Mouse (Mus musculus): ENCODE results near the gene Mlh3. TPM values are rescaled to one million over a fixed set of nuclear protein-coding genes. Genes with fewer than 3 reads are reported as not detected.
A peak's percentile ranks its signal among the peaks of the same experiment; 100 is the strongest.

The Mlh3 gene
- polyA plus RNA-seq, 1 experiment from 2014 or later = 9.5 TPM

- H3K4me2 ChIP-seq = no peak overlapping the region
- no peak overlapping the region for H3K9ac ChIP-seq
- no peak overlapping the region for H3K27ac ChIP-seq
- WGBS = 33% methylated on average over 7 of the region's 7 CpGs
- no peaks in the 10 kb centered on the region for H3K4me1 ChIP-seq
- no peaks in the 10 kb centered on the region for H3K27me3 ChIP-seq (replicated peaks)
- H3K4me3 ChIP-seq = no peak overlapping the region
- no peak for ATAC-seq (replicated peaks)
- H3K36me3 ChIP-seq (replicated peaks) = no peaks in the 10 kb centered on the region
- H3K9me3 ChIP-seq = no peaks in the 10 kb centered on the region
Measured at GRCm38 (mm10) chr12:85208687-85209199, 61.7 kb downstream of the Mlh3 start.

- no peak overlapping the region for H3K27ac ChIP-seq
- no peaks in the 10 kb centered on the region for H3K9me3 ChIP-seq
- ATAC-seq (replicated peaks) = no peak
- H3K4me1 ChIP-seq = peaks cover 18% of the 10 kb centered on the region
- H3K9ac ChIP-seq = no peak overlapping the region
- WGBS = 86% methylated on average over 10 of the region's 10 CpGs
- no peaks in the 10 kb centered on the region for H3K36me3 ChIP-seq (replicated peaks)
- no peak overlapping the region for H3K4me3 ChIP-seq
- no peak overlapping the region for H3K4me2 ChIP-seq
- no peaks in the 10 kb centered on the region for H3K27me3 ChIP-seq (replicated peaks)
Measured at GRCm38 (mm10) chr12:85205425-85205824, 65.0 kb downstream of the Mlh3 start.

GRCm38 (mm10) chr12:85204105-85204504 is 66.3 kb downstream of the Mlh3 start:
- Histone ChIP-seq H3K9ac (no peak overlapping the region), H3K4me2 (no peak overlapping the region), H3K27ac (no peak overlapping the region), H3K27me3 (replicated peaks) (no peaks in the 10 kb centered on the region), H3K36me3 (replicated peaks) (no peaks in the 10 kb centered on the region), H3K9me3 (no peaks in the 10 kb centered on the region), H3K4me3 (no peak overlapping the region), H3K4me1 (peaks cover 18% of the 10 kb centered on the region)
- 54% methylated on average over 8 of the region's 8 CpGs for WGBS
- no peak for ATAC-seq (replicated peaks)

GRCm38 (mm10) chr12:85203699-85204098 is 66.7 kb downstream of the Mlh3 start:
- no peak overlapping the region for H3K4me2 ChIP-seq
- WGBS = 83% methylated on average over 5 of the region's 5 CpGs
- H3K4me1 ChIP-seq = peaks cover 18% of the 10 kb centered on the region
- no peak for ATAC-seq (replicated peaks)
- H3K27ac ChIP-seq = no peak overlapping the region
- H3K27me3 ChIP-seq (replicated peaks) = no peaks in the 10 kb centered on the region
- no peak overlapping the region for H3K4me3 ChIP-seq
- no peak overlapping the region for H3K9ac ChIP-seq
- H3K36me3 ChIP-seq (replicated peaks) = no peaks in the 10 kb centered on the region
- no peaks in the 10 kb centered on the region for H3K9me3 ChIP-seq

GRCm38 (mm10) chr12:85202191-85202590 is 68.2 kb downstream of the Mlh3 start:
- 0 out of 2 replicates have a peak overlapping the region, but pooled peaks have one; percentile 62 for H3K27ac ChIP-seq
- ATAC-seq (replicated peaks) = no peak
- peaks cover 18% of the 10 kb centered on the region for H3K4me1 ChIP-seq
- H3K36me3 ChIP-seq (replicated peaks) = no peaks in the 10 kb centered on the region
- H3K27me3 ChIP-seq (replicated peaks) = no peaks in the 10 kb centered on the region
- H3K9ac ChIP-seq = no peak overlapping the region
- H3K9me3 ChIP-seq = no peaks in the 10 kb centered on the region
- no peak overlapping the region for H3K4me3 ChIP-seq
- H3K4me2 ChIP-seq = no peak overlapping the region
- WGBS = 90% methylated on average over 7 of the region's 7 CpGs

- Histone ChIP-seq H3K9me3 (no peaks in the 10 kb centered on the region), H3K4me1 (peaks cover 18% of the 10 kb centered on the region), H3K27me3 (replicated peaks) (no peaks in the 10 kb centered on the region), H3K4me3 (no peak overlapping the region), H3K27ac (peak overlapping the region; percentile 62), H3K9ac (no peak overlapping the region), H3K4me2 (no peak overlapping the region), H3K36me3 (replicated peaks) (no peaks in the 10 kb centered on the region)
- no peak for ATAC-seq (replicated peaks)
- WGBS = 64% methylated on average over 2 of the region's 2 CpGs
Measured at GRCm38 (mm10) chr12:85201830-85202147, 68.6 kb downstream of the Mlh3 start.

GRCm38 (mm10) chr12:85200929-85201829 is 69.2 kb downstream of the Mlh3 start:
- no peaks in the 10 kb centered on the region for H3K9me3 ChIP-seq
- no peak overlapping the region for H3K9ac ChIP-seq
- H3K27me3 ChIP-seq (replicated peaks) = no peaks in the 10 kb centered on the region
- no peaks in the 10 kb centered on the region for H3K36me3 ChIP-seq (replicated peaks)
- no peak overlapping the region for H3K4me3 ChIP-seq
- H3K4me2 ChIP-seq = peak overlapping the region; percentile 15; the same call in 1 of the 2 replicates
- H3K27ac ChIP-seq = peak overlapping the region; percentile 62
- peaks cover 18% of the 10 kb centered on the region for H3K4me1 ChIP-seq
- WGBS = 13% methylated on average over 24 of the region's 24 CpGs
- ATAC-seq (replicated peaks) = peak; percentile 69

GRCm38 (mm10) chr12:85199954-85200353 is 70.4 kb downstream of the Mlh3 start:
- ATAC-seq (replicated peaks) = no peak
- H3K9ac ChIP-seq = no peak overlapping the region
- 95% methylated on average over 1 of the region's 1 CpGs for WGBS
- no peak overlapping the region for H3K4me3 ChIP-seq
- H3K9me3 ChIP-seq = no peaks in the 10 kb centered on the region
- H3K4me2 ChIP-seq = no peak overlapping the region
- peaks cover 18% of the 10 kb centered on the region for H3K4me1 ChIP-seq
- no peaks in the 10 kb centered on the region for H3K36me3 ChIP-seq (replicated peaks)
- no peak overlapping the region for H3K27ac ChIP-seq
- H3K27me3 ChIP-seq (replicated peaks) = no peaks in the 10 kb centered on the region

GRCm38 (mm10) chr12:85197936-85198335 is 72.5 kb downstream of the Mlh3 start:
- Histone ChIP-seq H3K9me3 (no peaks in the 10 kb centered on the region), H3K4me2 (no peak overlapping the region), H3K4me3 (no peak overlapping the region), H3K27ac (no peak overlapping the region), H3K9ac (no peak overlapping the region), H3K4me1 (peaks cover 18% of the 10 kb centered on the region), H3K27me3 (replicated peaks) (no peaks in the 10 kb centered on the region), H3K36me3 (replicated peaks) (no peaks in the 10 kb centered on the region)
- WGBS = 62% methylated on average over 8 of the region's 8 CpGs
- no peak for ATAC-seq (replicated peaks)

- Histone ChIP-seq H3K9ac (no peak overlapping the region), H3K4me1 (peaks cover 18% of the 10 kb centered on the region), H3K4me3 (no peak overlapping the region), H3K27me3 (replicated peaks) (no peaks in the 10 kb centered on the region), H3K36me3 (replicated peaks) (no peaks in the 10 kb centered on the region), H3K27ac (no peak overlapping the region), H3K9me3 (no peaks in the 10 kb centered on the region), H3K4me2 (no peak overlapping the region)
- 74% methylated on average over 7 of the region's 7 CpGs for WGBS
- no peak for ATAC-seq (replicated peaks)
Measured at GRCm38 (mm10) chr12:85197371-85197770, 73.0 kb downstream of the Mlh3 start.

GRCm38 (mm10) chr12:85196191-85196590 is 74.2 kb downstream of the Mlh3 start:
- Histone ChIP-seq H3K4me2 (no peak overlapping the region), H3K9ac (no peak overlapping the region), H3K9me3 (no peaks in the 10 kb centered on the region), H3K27me3 (replicated peaks) (no peaks in the 10 kb centered on the region), H3K36me3 (replicated peaks) (no peaks in the 10 kb centered on the region), H3K4me3 (no peak overlapping the region), H3K4me1 (peaks cover 7% of the 10 kb centered on the region), H3K27ac (no peak overlapping the region)
- no peak for ATAC-seq (replicated peaks)
- WGBS = 90% methylated on average over 10 of the region's 10 CpGs

- ATAC-seq (replicated peaks) = no peak
- no peak overlapping the region for H3K4me2 ChIP-seq
- H3K9me3 ChIP-seq = no peaks in the 10 kb centered on the region
Measured at GRCm38 (mm10) chr12:85195086-85195485, 75.3 kb downstream of the Mlh3 start.

GRCm38 (mm10) chr12:85194623-85195018 is 75.8 kb downstream of the Mlh3 start:
- no peaks in the 10 kb centered on the region for H3K36me3 ChIP-seq (replicated peaks)
- ATAC-seq (replicated peaks) = no peak

More at GRCm38 (mm10) chr12:85195086-85195485, 75.3 kb downstream of the Mlh3 start:
- no peak overlapping the region for H3K27ac ChIP-seq
- no peaks in the 10 kb centered on the region for H3K4me1 ChIP-seq
- H3K9ac ChIP-seq = no peak overlapping the region
- 73% methylated on average over 5 of the region's 5 CpGs for WGBS
- no peaks in the 10 kb centered on the region for H3K27me3 ChIP-seq (replicated peaks)
- H3K36me3 ChIP-seq (replicated peaks) = no peaks in the 10 kb centered on the region
- no peak overlapping the region for H3K4me3 ChIP-seq

More at GRCm38 (mm10) chr12:85194623-85195018, 75.8 kb downstream of the Mlh3 start:
- Histone ChIP-seq H3K9ac (no peak overlapping the region), H3K9me3 (no peaks in the 10 kb centered on the region), H3K27ac (no peak overlapping the region), H3K27me3 (replicated peaks) (no peaks in the 10 kb centered on the region), H3K4me1 (no peaks in the 10 kb centered on the region), H3K4me3 (no peak overlapping the region), H3K4me2 (no peak overlapping the region)
- WGBS = 48% methylated on average over 4 of the region's 4 CpGs
